Mouse (Mus musculus) forebrain, embryonic 12.5 days (tissue): ENCODE results near the gene Vti1a. TPM values are rescaled to one million over a fixed set of nuclear protein-coding genes. Genes with fewer than 3 reads are reported as not detected.

ENCODE experiments used
- ATAC-seq: fragments of 200-750 bp; cut with Nextera tagmentation; 2 replicates; pipeline ENCODE4 v1.8.0; 2017; ENCODE audit warnings: moderate TSS enrichment; ENCODE audit not compliant: low FRiP score
- H3K27ac ChIP-seq: fragments of 300-500 bp; sonication (generic); 2 replicates; pipeline ENCODE4 v1.5.1; 2016; ENCODE audit warnings: mild to moderate bottlenecking
- H3K27me3 ChIP-seq: fragments of 300-500 bp; sonication (generic); 2 replicates; pipeline ENCODE4 v1.6.1; 2016; ENCODE audit warnings: mild to moderate bottlenecking
- H3K36me3 ChIP-seq: fragments of 300-500 bp; sonication (generic); replicated peaks from 2 replicates; pipeline ENCODE4 v1.6.1; 2016; ENCODE audit warnings: mild to moderate bottlenecking
- H3K4me1 ChIP-seq: fragments of 300-500 bp; sonication (generic); 2 replicates; pipeline ENCODE4 v1.6.1; 2016
- H3K4me2 ChIP-seq: fragments of 300-500 bp; sonication (generic); 2 replicates; pipeline ENCODE4 v1.6.1; 2016; ENCODE audit warnings: mild to moderate bottlenecking, moderate library complexity
- H3K4me3 ChIP-seq: fragments of 300-500 bp; sonication (generic); replicated peaks from 2 replicates; pipeline ENCODE4 v1.5.1; 2016; ENCODE audit warnings: mild to moderate bottlenecking
- H3K9ac ChIP-seq: fragments of 300-500 bp; sonication (generic); 2 replicates; pipeline ENCODE4 v1.6.1; 2016; ENCODE audit warnings: mild to moderate bottlenecking
- H3K9me3 ChIP-seq: fragments of 300-500 bp; sonication (generic); 2 replicates; pipeline ENCODE4 v1.6.1; 2016
- WGBS: fragments of 180-500 bp; shearing (Covaris S2); methylation state at CpG from one replicate; pipeline ENCODE4 v1.1.7; 2016; 5-methylcytosine and 5-hydroxymethylcytosine counted together
- polyA plus RNA-seq: library from polyadenylated mRNA; unstranded; fragments of >200 nt; fragmentation: Nextera tagmentation; extraction: Ambion mirVana; gene quantifications from 2 replicates; pipeline ENCODE4 v1.2.1, GENCODE M21; 2016

The Vti1a gene
- polyA plus RNA-seq, 1 experiment from 2014 or later = 34.3 TPM

DNA sequence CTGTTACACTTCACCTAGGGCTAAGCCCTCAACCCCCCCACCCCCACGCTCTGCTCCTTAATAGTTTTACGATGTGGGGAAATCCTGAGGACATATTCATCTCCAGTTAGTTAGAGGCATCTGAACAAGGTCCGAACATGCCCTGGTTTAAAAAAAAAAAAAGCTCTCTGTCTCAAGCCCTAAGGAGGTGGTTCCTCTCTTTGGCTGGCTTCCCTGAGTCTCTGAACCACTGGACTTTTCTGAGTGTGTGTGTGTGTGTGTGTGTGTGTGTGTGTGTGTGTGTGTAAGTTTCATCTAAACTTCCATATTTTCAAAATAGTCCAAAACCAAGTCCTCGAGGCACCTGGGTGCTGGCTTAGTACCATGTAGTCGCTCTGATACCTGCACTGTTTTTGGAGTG, 192.9 kb downstream of the Vti1a start:
- Histone ChIP-seq H3K27ac (no peak overlapping the region), H3K9me3 (no peaks in the 10 kb centered on the region), H3K36me3 (0 out of 2 replicates have a peak, but pooled peaks cover 4% of the 10 kb centered on the region), H3K27me3 (0 out of 2 replicates have a peak, but pooled peaks cover 2% of the 10 kb centered on the region), H3K9ac (no peak overlapping the region), H3K4me2 (no peak overlapping the region), H3K4me3 (no peak overlapping the region), H3K4me1 (no peaks in the 10 kb centered on the region)
- WGBS = 90% methylated on average over 5 of the region's 5 CpGs
- no peak for ATAC-seq

DNA sequence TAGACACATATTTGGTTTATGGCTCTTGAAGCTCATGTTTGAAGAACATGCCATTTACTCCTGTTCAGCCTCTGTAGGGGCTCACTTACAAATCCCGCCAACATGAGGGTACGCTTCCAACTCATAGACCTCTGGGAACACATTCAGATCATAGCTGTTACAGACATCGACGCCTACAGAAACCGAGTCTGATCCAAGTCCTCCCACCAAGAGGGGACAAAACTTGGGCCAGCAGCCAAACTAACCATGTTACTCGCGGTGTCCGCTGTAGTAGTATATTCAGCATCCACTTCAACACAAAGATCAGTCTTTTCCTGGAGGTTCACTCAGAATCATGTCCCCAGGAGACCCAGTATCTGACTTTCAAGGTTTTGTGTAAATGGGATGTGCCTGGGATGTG, 193.5 kb downstream of the Vti1a start:
- Histone ChIP-seq H3K9me3 (no peaks in the 10 kb centered on the region), H3K9ac (no peak overlapping the region), H3K36me3 (0 out of 2 replicates have a peak, but pooled peaks cover 4% of the 10 kb centered on the region), H3K4me2 (no peak overlapping the region), H3K4me1 (no peaks in the 10 kb centered on the region), H3K4me3 (no peak overlapping the region), H3K27ac (no peak overlapping the region), H3K27me3 (no peaks in the 10 kb centered on the region)
- ATAC-seq = no peak
- 97% methylated on average over 8 of the region's 8 CpGs for WGBS

DNA sequence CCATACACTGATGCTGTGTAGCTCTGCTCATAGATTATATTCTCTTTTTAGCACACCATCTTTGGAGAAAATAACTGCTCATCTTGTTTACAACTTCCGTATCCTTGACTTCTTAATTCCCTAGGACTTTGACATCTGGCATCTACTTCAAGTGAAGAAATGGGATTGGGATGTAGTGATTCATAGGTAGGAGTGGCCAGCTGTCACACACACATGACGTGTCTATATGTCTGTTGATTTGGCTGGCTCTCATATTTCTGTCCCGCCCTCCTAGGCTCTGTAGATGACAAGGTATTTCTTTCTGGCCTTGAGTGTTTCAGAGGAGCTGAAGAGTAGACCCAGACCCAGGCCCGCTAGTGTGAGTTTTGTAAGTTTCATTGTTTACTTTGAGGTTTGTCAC, 197.8 kb downstream of the Vti1a start:
- no peak overlapping the region for H3K27ac ChIP-seq
- WGBS = 89% methylated on average over 4 of the region's 4 CpGs

DNA sequence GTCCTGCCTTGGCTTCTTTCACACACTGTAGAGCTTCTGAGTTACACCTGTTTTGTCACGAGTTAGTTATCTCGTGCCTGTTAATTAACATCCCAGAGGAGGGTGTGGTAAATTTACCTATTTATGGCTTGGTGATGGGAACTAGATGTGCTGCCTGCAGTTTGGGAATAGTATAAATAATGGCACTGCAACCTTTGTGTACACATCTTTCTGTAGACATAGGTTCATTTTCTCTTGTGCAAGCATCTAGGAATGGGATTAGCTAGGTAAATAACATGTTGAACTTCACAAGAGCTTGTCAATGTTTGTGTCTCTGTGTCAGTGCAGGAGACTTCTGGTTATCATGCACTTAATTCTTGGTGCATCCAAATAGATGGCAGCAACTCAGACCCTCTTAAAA, 204.1 kb downstream of the Vti1a start:
- ATAC-seq = no peak
- no peak overlapping the region for H3K4me3 ChIP-seq
- H3K9me3 ChIP-seq = no peaks in the 10 kb centered on the region
- H3K4me2 ChIP-seq = no peak overlapping the region
- 84% methylated on average over 2 of the region's 2 CpGs for WGBS
- H3K27me3 ChIP-seq = no peaks in the 10 kb centered on the region
- 0 out of 2 replicates have a peak, but pooled peaks cover 4% of the 10 kb centered on the region for H3K4me1 ChIP-seq
- H3K36me3 ChIP-seq = no peaks in the 10 kb centered on the region
- no peak overlapping the region for H3K9ac ChIP-seq
- no peak overlapping the region for H3K27ac ChIP-seq

More for the DNA sequence above, 197.8 kb downstream of the Vti1a start:
- Histone ChIP-seq H3K36me3 (no peaks in the 10 kb centered on the region), H3K4me1 (no peaks in the 10 kb centered on the region), H3K9me3 (no peaks in the 10 kb centered on the region), H3K9ac (no peak overlapping the region), H3K4me2 (no peak overlapping the region), H3K27me3 (no peaks in the 10 kb centered on the region), H3K4me3 (no peak overlapping the region)
- ATAC-seq = no peak

DNA sequence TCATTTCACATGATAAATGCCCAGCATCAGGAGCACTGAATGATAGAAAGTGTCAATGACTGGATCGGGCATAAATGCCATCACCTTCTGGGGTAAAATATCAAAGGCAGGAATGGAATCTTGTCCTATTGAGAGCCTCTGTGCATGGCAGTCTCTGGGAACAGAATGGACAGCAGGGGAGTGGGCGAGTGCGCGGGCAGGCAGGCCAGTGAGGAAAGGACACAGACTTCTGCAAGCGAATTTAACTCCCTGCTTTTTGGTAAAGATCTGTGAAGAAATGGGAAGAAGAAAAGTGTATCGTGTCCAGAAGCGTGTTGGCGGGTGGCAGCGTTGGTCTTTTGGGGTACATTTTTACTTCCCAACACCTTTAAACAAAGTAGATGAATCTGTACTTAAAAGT, 207.2 kb downstream of the Vti1a start:
- no peak for ATAC-seq
- Histone ChIP-seq H3K27ac (no peak overlapping the region), H3K4me2 (no peak overlapping the region), H3K27me3 (no peaks in the 10 kb centered on the region), H3K4me1 (0 out of 2 replicates have a peak, but pooled peaks cover 4% of the 10 kb centered on the region), H3K9me3 (no peaks in the 10 kb centered on the region), H3K36me3 (no peaks in the 10 kb centered on the region), H3K9ac (no peak overlapping the region), H3K4me3 (no peak overlapping the region)
- WGBS = 78% methylated on average over 9 of the region's 9 CpGs

DNA sequence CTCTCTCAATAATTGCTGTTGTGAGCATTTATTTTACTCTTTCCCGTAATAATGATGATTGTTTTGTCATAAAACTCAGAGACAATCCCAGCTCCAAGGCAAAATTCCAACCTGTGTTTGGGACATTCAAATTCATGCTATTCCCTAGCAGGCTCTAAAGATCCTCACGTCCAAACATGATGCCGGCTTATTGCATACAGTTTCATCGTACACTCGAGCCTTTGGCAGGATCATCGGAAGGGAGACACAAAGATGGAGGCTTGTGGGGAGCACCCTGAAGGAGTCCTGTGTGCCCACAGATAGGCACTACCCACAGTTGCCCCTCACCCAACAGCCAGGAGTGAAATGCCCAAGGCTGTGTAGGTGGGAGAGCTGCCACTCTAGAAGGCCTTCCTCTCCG, 208.3 kb downstream of the Vti1a start:
- H3K27me3 ChIP-seq = no peaks in the 10 kb centered on the region
- H3K9me3 ChIP-seq = no peaks in the 10 kb centered on the region
- H3K4me1 ChIP-seq = 0 out of 2 replicates have a peak, but pooled peaks cover 4% of the 10 kb centered on the region
- H3K27ac ChIP-seq = no peak overlapping the region
- 94% methylated on average over 7 of the region's 7 CpGs for WGBS
- no peak overlapping the region for H3K9ac ChIP-seq
- no peak for ATAC-seq
- no peak overlapping the region for H3K4me2 ChIP-seq
- H3K36me3 ChIP-seq = no peaks in the 10 kb centered on the region
- no peak overlapping the region for H3K4me3 ChIP-seq

DNA sequence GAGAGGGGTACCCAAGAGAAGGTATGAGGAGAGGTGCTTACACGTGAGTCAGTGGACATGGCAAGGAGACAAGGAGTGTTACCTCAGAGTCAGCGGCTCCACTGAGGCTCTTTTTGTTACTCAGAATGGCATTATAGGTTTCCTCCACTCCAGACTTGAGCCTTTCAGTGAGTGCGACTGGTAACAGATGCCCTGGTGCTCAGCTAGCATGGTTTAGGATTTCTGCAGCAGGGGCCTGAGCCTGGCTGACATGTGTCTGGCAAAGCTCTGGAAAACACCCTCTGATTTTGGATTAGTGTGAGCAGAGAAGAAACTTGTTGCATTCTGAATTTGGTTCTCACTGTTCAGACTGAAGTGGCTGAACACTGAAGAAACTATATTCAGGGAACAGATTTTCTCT, 209.0 kb downstream of the Vti1a start:
- no peak overlapping the region for H3K27ac ChIP-seq
- no peaks in the 10 kb centered on the region for H3K36me3 ChIP-seq
- H3K9ac ChIP-seq = no peak overlapping the region
- 0 out of 2 replicates have a peak, but pooled peaks cover 4% of the 10 kb centered on the region for H3K4me1 ChIP-seq
- H3K9me3 ChIP-seq = no peaks in the 10 kb centered on the region
- 62% methylated on average over 3 of the region's 3 CpGs for WGBS
- H3K4me2 ChIP-seq = no peak overlapping the region
- H3K27me3 ChIP-seq = no peaks in the 10 kb centered on the region
- H3K4me3 ChIP-seq = no peak overlapping the region
- no peak for ATAC-seq

DNA sequence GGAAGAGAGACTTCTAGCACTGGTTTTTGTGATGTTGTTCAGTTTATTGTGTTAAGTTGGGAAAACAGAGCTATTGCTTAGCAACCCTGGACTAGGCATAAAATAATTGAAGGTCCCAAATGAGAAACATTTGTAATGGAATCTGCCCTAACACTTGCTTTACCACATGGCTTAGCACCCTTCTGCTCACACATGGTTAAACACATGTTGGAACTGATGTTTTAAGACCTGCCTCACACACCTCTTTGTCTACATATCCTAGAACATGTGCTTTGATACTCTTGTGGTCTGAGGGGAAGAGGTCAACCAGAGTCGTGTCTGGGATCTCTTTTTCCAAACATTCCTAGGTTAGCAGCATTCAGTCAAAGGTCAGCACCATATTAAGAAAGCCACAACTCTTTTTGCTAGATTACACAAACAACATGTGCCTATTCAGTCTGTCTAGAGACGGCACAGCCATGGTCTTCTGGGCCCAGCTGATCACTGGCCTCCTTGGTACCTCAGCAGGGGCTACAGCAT, 210.7 kb downstream of the Vti1a start:
- no peaks in the 10 kb centered on the region for H3K27me3 ChIP-seq
- no peak overlapping the region for H3K9ac ChIP-seq
- no peak overlapping the region for H3K4me3 ChIP-seq
- no peak for ATAC-seq
- no peak overlapping the region for H3K27ac ChIP-seq
- H3K4me2 ChIP-seq = no peak overlapping the region
- no peaks in the 10 kb centered on the region for H3K9me3 ChIP-seq
- no peaks in the 10 kb centered on the region for H3K36me3 ChIP-seq
- 0 out of 2 replicates have a peak, but pooled peaks cover 4% of the 10 kb centered on the region for H3K4me1 ChIP-seq
- WGBS = 66% methylated on average over 2 of the region's 2 CpGs

DNA sequence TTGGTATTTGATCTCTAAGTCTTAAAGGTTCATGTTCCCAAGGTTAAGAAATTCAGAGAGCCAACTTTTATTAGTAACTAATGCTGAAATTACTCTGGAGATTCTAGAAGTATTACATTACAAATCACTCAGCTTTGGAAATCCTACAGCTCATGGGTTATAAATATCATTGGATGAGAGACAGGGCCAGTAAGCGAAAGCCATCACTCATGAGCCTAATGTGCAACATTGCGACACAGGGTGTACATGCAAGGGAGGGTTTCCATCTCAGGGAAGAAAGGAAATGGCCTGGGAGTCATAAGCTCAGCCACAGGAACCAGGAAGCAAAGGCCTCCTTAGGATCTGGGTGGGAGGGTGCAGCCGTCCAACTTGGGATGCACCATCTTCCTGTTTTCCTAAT, 213.9 kb downstream of the Vti1a start:
- H3K27me3 ChIP-seq = peaks cover 4% of the 10 kb centered on the region; the same call in 1 of the 2 replicates
- H3K36me3 ChIP-seq = no peaks in the 10 kb centered on the region
- no peaks in the 10 kb centered on the region for H3K9me3 ChIP-seq
- H3K4me1 ChIP-seq = 0 out of 2 replicates have a peak, but pooled peaks cover 2% of the 10 kb centered on the region
- ATAC-seq = no peak
- no peak overlapping the region for H3K4me3 ChIP-seq
- no peak overlapping the region for H3K27ac ChIP-seq
- no peak overlapping the region for H3K9ac ChIP-seq
- WGBS = 96% methylated on average over 3 of the region's 3 CpGs
- no peak overlapping the region for H3K4me2 ChIP-seq

DNA sequence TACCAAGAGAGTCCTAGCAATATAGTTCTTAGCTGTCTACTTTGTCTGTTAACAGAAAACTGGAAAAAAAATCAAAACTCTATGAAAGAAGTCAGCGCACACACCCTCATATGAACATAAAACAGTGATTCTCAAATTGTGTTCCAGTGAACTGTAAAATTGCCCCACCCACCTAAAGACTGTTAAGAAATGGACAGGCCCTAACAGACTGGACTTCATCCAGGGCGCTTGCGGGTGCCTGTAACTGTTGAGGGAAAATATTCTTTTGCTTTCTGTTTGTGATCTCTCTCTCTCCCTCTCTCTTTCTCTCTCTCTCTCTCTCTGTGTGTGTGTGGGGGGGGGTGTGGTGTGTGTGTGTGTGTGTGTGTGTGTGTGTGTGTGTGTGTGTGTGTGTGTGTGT, 216.6 kb downstream of the Vti1a start:
- 92% methylated on average over 3 of the region's 3 CpGs for WGBS
- Histone ChIP-seq H3K4me1 (no peaks in the 10 kb centered on the region), H3K36me3 (no peaks in the 10 kb centered on the region), H3K27ac (no peak overlapping the region), H3K9me3 (no peaks in the 10 kb centered on the region), H3K9ac (no peak overlapping the region), H3K4me3 (no peak overlapping the region), H3K4me2 (no peak overlapping the region), H3K27me3 (peaks cover 10% of the 10 kb centered on the region)
- no peak for ATAC-seq

DNA sequence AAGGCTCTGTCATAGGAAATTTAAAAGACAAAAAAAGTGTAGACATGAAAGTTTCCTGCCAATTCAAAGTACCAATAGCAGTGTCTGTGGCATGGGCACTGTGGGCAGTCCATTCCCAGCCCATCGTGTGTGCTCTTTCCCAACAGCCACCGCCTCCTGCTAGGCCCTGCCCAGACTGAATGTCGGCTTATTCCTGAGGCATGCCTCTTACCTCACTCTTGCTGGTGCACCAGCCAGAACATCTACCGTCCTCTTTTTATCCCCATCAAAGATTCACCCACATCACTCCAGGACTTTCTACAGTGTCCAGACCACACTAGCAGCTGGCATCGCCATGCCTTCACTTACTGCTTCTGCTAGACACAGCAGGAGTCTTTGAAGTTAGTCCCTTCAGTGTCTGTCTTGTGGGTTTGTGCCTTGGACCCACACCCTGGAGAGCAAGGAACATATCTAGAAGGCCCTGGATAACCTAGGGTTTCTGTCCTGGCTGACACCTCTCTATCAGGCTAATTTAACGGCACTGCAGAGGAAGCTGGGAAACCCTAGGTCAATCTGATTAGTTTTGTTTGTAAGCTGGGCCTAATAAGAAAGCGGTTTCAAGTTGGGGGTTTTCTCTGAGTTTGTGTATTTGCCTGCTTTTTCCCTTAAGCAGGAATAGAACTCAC, 220.3 kb downstream of the Vti1a start:
- Histone ChIP-seq H3K4me1 (no peaks in the 10 kb centered on the region), H3K4me2 (no peak overlapping the region), H3K9me3 (no peaks in the 10 kb centered on the region), H3K36me3 (no peaks in the 10 kb centered on the region), H3K4me3 (no peak overlapping the region), H3K9ac (no peak overlapping the region), H3K27ac (no peak overlapping the region), H3K27me3 (peaks cover 22% of the 10 kb centered on the region)
- WGBS = 82% methylated on average over 7 of the region's 7 CpGs
- no peak for ATAC-seq

DNA sequence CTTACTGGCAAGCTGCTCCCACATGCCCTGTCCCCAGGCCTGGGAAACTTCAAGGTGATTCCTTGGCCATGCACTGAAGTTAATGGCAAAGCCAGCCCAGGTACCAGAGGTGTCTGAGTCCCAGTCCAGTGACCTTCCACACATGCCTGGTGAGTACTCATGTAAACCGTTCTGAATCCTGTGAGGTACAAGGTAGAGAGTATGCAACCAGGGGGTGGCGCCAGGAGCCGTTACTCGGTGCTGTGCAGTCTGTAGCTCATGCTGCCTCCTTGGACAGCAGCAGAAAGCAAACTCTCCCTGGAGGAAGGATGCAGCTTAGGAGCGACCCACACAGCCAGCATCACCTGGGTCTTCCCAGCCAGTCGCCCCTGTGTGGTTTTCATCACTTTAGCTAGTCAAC, 221.6 kb downstream of the Vti1a start:
- no peaks in the 10 kb centered on the region for H3K9me3 ChIP-seq
- no peak overlapping the region for H3K9ac ChIP-seq
- H3K4me1 ChIP-seq = peaks cover 2% of the 10 kb centered on the region; the same call in 1 of the 2 replicates
- ATAC-seq = 0 out of 2 replicates have a peak, but pooled peaks have one; percentile 33
- H3K27ac ChIP-seq = no peak overlapping the region
- H3K27me3 ChIP-seq = peaks cover 35% of the 10 kb centered on the region
- no peak overlapping the region for H3K4me3 ChIP-seq
- H3K4me2 ChIP-seq = no peak overlapping the region
- H3K36me3 ChIP-seq = no peaks in the 10 kb centered on the region
- WGBS = 22% methylated on average over 6 of the region's 6 CpGs

DNA sequence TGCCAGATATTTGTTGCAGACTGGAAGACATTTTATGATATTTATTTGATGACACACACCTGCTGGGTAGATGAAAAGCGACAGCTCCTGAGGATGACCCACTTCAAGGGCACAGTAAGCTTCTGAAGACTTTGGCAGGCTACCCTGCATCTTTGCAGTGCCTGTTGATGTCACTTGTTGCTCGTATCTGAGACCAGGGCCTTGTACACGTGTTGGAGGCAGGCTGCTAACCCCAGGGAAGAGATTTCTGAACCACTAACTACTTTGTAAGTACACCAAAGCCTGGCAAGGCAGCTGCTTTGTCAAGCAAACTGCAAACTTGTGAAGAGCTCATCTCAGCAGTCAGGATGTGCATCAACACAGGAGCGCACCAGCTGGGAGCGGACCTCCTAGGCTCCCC, 225.5 kb downstream of the Vti1a start:
- H3K4me2 ChIP-seq = no peak overlapping the region
- H3K27ac ChIP-seq = no peak overlapping the region
- H3K9ac ChIP-seq = no peak overlapping the region
- H3K9me3 ChIP-seq = no peaks in the 10 kb centered on the region
- peaks cover 13% of the 10 kb centered on the region for H3K4me1 ChIP-seq
- ATAC-seq = no peak
- 88% methylated on average over 5 of the region's 5 CpGs for WGBS
- H3K36me3 ChIP-seq = no peaks in the 10 kb centered on the region
- H3K27me3 ChIP-seq = peaks cover 47% of the 10 kb centered on the region
- no peak overlapping the region for H3K4me3 ChIP-seq
